Mouse (Mus musculus): ENCODE data around the gene Trim11. TPM values are rescaled to one million over a fixed set of nuclear protein-coding genes. Genes with fewer than 3 reads are reported as not detected.

Trim11 gene
- total RNA-seq, 2 experiments from 2014 or later: 25.6 to 26.1 TPM

GRCm38 (mm10) chr11:58997541-58997940 is 19.6 kb downstream of the Trim11 start:
- no peak for TF ChIP-seq CTCF (IDR thresholded peaks at IDR 0.05)
- no peak for DNase-seq (ENCODE audit: extremely low spot score in 1 of 2, low spot score in 2 of 2)
- intact Hi-C loops (cut with DNase I): no loop called here
- no peak overlapping the region for H3K4me3 ChIP-seq
- no peak overlapping the region for H3K27ac ChIP-seq

GRCm38 (mm10) chr11:58999158-58999557 is 21.3 kb downstream of the Trim11 start:
- DNase-seq (ENCODE audit: extremely low spot score in 1 of 2, low spot score in 2 of 2): no peak
- Histone ChIP-seq H3K27ac (no peak overlapping the region), H3K4me3 (no peak overlapping the region)
- intact Hi-C loops (cut with DNase I): no loop called here
- TF ChIP-seq CTCF (IDR thresholded peaks at IDR 0.05): no peak

GRCm38 (mm10) chr11:58999830-59000229 is 21.9 kb downstream of the Trim11 start:
- DNase-seq (ENCODE audit: extremely low spot score in 1 of 2, low spot score in 2 of 2): no peak
- intact Hi-C loops (cut with DNase I): no loop called here
- Histone ChIP-seq H3K4me3 (no peak overlapping the region), H3K27ac (no peak overlapping the region; the same call in 1 of the 2 replicates)
- TF ChIP-seq CTCF (IDR thresholded peaks at IDR 0.05): no peak

- intact Hi-C loops (cut with DNase I): no loop called here
- no peak for TF ChIP-seq CTCF (IDR thresholded peaks at IDR 0.05)
- Histone ChIP-seq H3K27ac (no peak overlapping the region), H3K4me3 (no peak overlapping the region)
- peak in 1 of 2 experiments; percentile 41 for DNase-seq (ENCODE audit: extremely low spot score in 1 of 2, low spot score in 2 of 2)
Observed at GRCm38 (mm10) chr11:59000635-59001034, 22.7 kb downstream of the Trim11 start.

GRCm38 (mm10) chr11:59002327-59003079 is 24.6 kb downstream of the Trim11 start:
- no peak for TF ChIP-seq CTCF (IDR thresholded peaks at IDR 0.05)
- no peak for DNase-seq (ENCODE audit: extremely low spot score in 1 of 2, low spot score in 2 of 2)
- H3K4me3 ChIP-seq: no peak overlapping the region
- no peak overlapping the region for H3K27ac ChIP-seq
- intact Hi-C loops (cut with DNase I): no loop called here

GRCm38 (mm10) chr11:59015052-59015451 is 37.2 kb downstream of the Trim11 start:
- H3K4me3 ChIP-seq: no peak overlapping the region
- TF ChIP-seq CTCF (IDR thresholded peaks at IDR 0.05): peak; percentile 27
- intact Hi-C loops (cut with DNase I): no loop called here
- H3K27ac ChIP-seq: no peak overlapping the region
- peak; percentile 42 to 50 for DNase-seq (ENCODE audit: extremely low spot score in 1 of 2, low spot score in 2 of 2)

- Histone ChIP-seq H3K27ac (no peak overlapping the region), H3K4me3 (no peak overlapping the region)
- intact Hi-C loops (cut with DNase I): no loop called here
- DNase-seq (ENCODE audit: extremely low spot score in 1 of 2, low spot score in 2 of 2): no peak
- no peak for TF ChIP-seq CTCF (IDR thresholded peaks at IDR 0.05)
Observed at GRCm38 (mm10) chr11:59026411-59026810, 48.5 kb downstream of the Trim11 start.

GRCm38 (mm10) chr11:59029003-59029402 is 51.1 kb downstream of the Trim11 start:
- DNase-seq (ENCODE audit: extremely low spot score in 1 of 2, low spot score in 2 of 2): no peak
- intact Hi-C loops (cut with DNase I): no loop called here
- H3K4me3 ChIP-seq: no peak overlapping the region
- TF ChIP-seq CTCF (IDR thresholded peaks at IDR 0.05): no peak
- no peak overlapping the region for H3K27ac ChIP-seq

Small RNA genes within 50 kb of the gene (microRNA-seq; reads per million reads assigned to microRNA genes)
- 0 reads per million in 2 experiments for gene Gm44313

Other genes starting within 250 kb of the Trim11 start
- under 1 TPM in 1 of 2 experiments, not detected in 1; 0.23 TPM for gene Olfr317, start 238.9 kb upstream of the Trim11 start, total RNA-seq (2021)
- gene Olfr316, start 225.4 kb upstream of the Trim11 start, total RNA-seq (2021): 1 to 10 TPM; 1.2 to 1.4 TPM
- not detected for gene Olfr315, start 204.9 kb upstream of the Trim11 start, total RNA-seq (2021)
- not detected for gene Olfr314, start 195.1 kb upstream of the Trim11 start, total RNA-seq (2021)
- gene Fam183b, start 176.1 kb upstream of the Trim11 start, total RNA-seq (2021): 1 to 10 TPM; 1.4 to 3.5 TPM
- gene Olfr313, start 163.1 kb upstream of the Trim11 start, total RNA-seq (2021): not detected
- gene Olfr312, start 148.9 kb upstream of the Trim11 start, total RNA-seq (2021): under 1 TPM in 1 of 2 experiments, not detected in 1; 0.09 TPM
- gene Olfr311, start 138.8 kb upstream of the Trim11 start, total RNA-seq (2021): under 1 TPM in 1 of 2 experiments, not detected in 1; 0.26 TPM
- gene Gm12258, start 130.9 kb upstream of the Trim11 start, total RNA-seq (2021): 10 to 100 TPM; 17.3 to 20.2 TPM
- 10 to 100 TPM; 10.9 to 11.5 TPM for gene 2810021J22Rik, start 110.9 kb upstream of the Trim11 start, total RNA-seq (2021)
- 1 to 10 TPM; 8.2 to 9.0 TPM for gene Zfp39, start 73.9 kb upstream of the Trim11 start, total RNA-seq (2021)
- gene Btnl10, start 60.2 kb upstream of the Trim11 start, total RNA-seq (2021): not detected
- gene Rnf187, start 39.2 kb upstream of the Trim11 start, total RNA-seq (2021): 100 to 1,000 TPM; 445 to 469 TPM
- 10 to 100 TPM; 88.5 to 98.9 TPM for gene Hist3h2ba, start 29.2 kb upstream of the Trim11 start, total RNA-seq (2021)
- 10 to 100 TPM; 55.5 to 59.1 TPM for gene Hist3h2a, start 23.4 kb upstream of the Trim11 start, total RNA-seq (2021)
- gene Trim17, start 23.4 kb upstream of the Trim11 start, total RNA-seq (2021): 1 to 10 TPM; 4.8 to 4.9 TPM
- gene Obscn, start 158.3 kb downstream of the Trim11 start, total RNA-seq (2021): 1 to 10 TPM; 1.5 to 1.9 TPM
- gene Iba57, start 185.6 kb downstream of the Trim11 start, total RNA-seq (2021): 1 to 10 TPM; 7.4 to 7.8 TPM
- gene Gjc2, start 205.1 kb downstream of the Trim11 start, total RNA-seq (2021): 1 to 10 TPM; 7.4 to 8.0 TPM
- gene Guk1, start 214.1 kb downstream of the Trim11 start, total RNA-seq (2021): 100 to 1,000 TPM; 135 TPM
- gene Mrpl55, start 224.4 kb downstream of the Trim11 start, total RNA-seq (2021): 10 to 100 TPM; 33.8 to 33.9 TPM
- gene 2310033P09Rik, start 230.2 kb downstream of the Trim11 start, total RNA-seq (2021): 10 to 100 TPM; 21.0 to 23.6 TPM